15 mouse cellular contexts compared by ENCODE assay signal in genomic region chr3:69699851-69700500, GRCm38 (mm10). TPM values are rescaled to one million over a fixed set of nuclear protein-coding genes. Genes with fewer than 3 reads are reported as not detected.
DNase-seq lines count a peak whose midpoint lies in the region; TF ChIP-seq lines count a peak whose summit lies in the region.
"Had no signal": no experiment of that assay in that cellular context is flagged by ENCODE, and none has a peak within 500 bp of the region (broad histone marks: within the 10 kb centered on the region; RNA-seq: fewer than 3 reads in every experiment).

No protein-coding gene starts in this region.

- H3K4me1 ChIP-seq in bone marrow macrophage, adult 2 months (ENCODE audit: control insufficient read depth, insufficient read depth, low read length): peaks cover 27% of the 10 kb centered on the region
- H3K4me1 ChIP-seq: heart, embryonic 12.5 days had no signal

- H3K4me3 ChIP-seq in bone marrow macrophage, adult 2 months (ENCODE audit: insufficient read depth, low read length): peak overlapping the region; percentile 24
- H3K4me3 ChIP-seq: heart, embryonic 12.5 days; left cerebral cortex, adult 2 months; midbrain, embryonic 12.5 days had no signal

- no peak for TF ChIP-seq CTCF in bone marrow macrophage, adult 2 months (IDR thresholded peaks at IDR 0.05; ENCODE audit: low read depth, low read length)

- peak; percentile 8 for DNase-seq in lung, postnatal 36 days
- no peak for DNase-seq in lung, postnatal 10 days
- peak; percentile 6 to 17 for DNase-seq in monocyte, adult 2 months (ENCODE audit: low read depth in 1 of 2, low spot score in 2 of 2)
- no peak for DNase-seq in layer of hippocampus, postnatal 36 days
- no peak for DNase-seq in ovary, adult 18-20 months (ENCODE audit: low spot score)
- DNase-seq in T-cell, adult 2 months (ENCODE audit: low spot score): no peak
- DNase-seq in kidney, postnatal 14 days: no peak
- DNase-seq: adrenal gland, postnatal 14 days; gastrocnemius, postnatal 10 days; heart, postnatal 4 days; kidney, postnatal 4 days had no signal

- H3K27ac ChIP-seq in bone marrow macrophage, adult 2 months (ENCODE audit: insufficient read depth, low read depth, low read length): peak overlapping the region; percentile 72
- H3K27ac ChIP-seq: left cerebral cortex, adult 2 months; midbrain, embryonic 12.5 days had no signal

- no peak for TF ChIP-seq POLR2A in bone marrow macrophage, adult 2 months (IDR thresholded peaks at IDR 0.05; ENCODE audit: borderline replicate concordance, low read depth, low read length)

RNA-seq across cellular contexts. Expression of gene Nmd3, which starts 21.8 kb away (rescaled TPM):
- polyA plus RNA-seq in bone marrow macrophage, adult 2 months (2012; ENCODE audit: insufficient read depth, insufficient read length, missing spikeins): 45.0 and 48.1 TPM in 2 replicates
- 10 to 100 TPM; 57.9 to 58.4 TPM for total RNA-seq in layer of hippocampus, postnatal 36 days (2021)

Comparison
In these comparisons a context has a peak if more than half of its experiments do, and no peak if none do; other contexts are left out.
1. DNase-seq: peak in lung, postnatal 36 days (single experiment) and monocyte, adult 2 months (2 of 2); none in lung, postnatal 10 days (single experiment), layer of hippocampus, postnatal 36 days (0 of 2), ovary, adult 18-20 months (single experiment), T-cell, adult 2 months (single experiment) and kidney, postnatal 14 days (single experiment).